Mouse (Mus musculus): ENCODE data around the gene Gm7029. TPM values are rescaled to one million over a fixed set of nuclear protein-coding genes. Genes with fewer than 3 reads are reported as not detected.

The Gm7029 gene
- total and polyA plus RNA-seq, 3 experiments, result not detected

DNA sequence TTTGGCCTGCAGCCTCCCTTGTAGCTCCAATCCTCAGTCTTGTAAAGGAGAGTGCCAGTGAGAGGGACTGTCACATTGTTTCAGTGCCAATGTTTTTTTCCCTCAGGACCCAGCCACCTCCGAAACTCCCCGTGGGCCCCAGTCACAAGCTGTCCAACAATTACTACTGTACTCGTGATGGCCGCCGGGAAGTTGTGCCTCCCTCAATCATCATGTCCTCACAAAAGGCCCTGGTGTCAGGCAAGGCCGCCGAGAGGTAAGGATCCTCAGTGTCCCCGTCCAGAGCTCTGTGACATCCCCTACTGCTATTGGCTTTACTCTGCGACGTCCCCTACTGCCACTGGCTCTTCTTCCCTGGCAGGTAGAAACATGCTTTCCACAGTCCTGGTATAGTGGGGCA, 44.1 kb upstream of the Gm7029 start:
- H3K79me2 ChIP-seq (replicated peaks; ENCODE audit: control insufficient read depth, insufficient read depth, low read length), result 0 out of 2 replicates have a peak, but pooled peaks cover 1% of the 10 kb centered on the region
- H3K27ac ChIP-seq, result peak overlapping the region; percentile 77
- H3K4me1 ChIP-seq (ENCODE audit: control insufficient read depth, insufficient read depth, low read length), result peaks cover 18% of the 10 kb centered on the region
- no peaks in the 10 kb centered on the region for H3K27me3 ChIP-seq (ENCODE audit: control insufficient read depth, insufficient read depth, low read length)
- TF ChIP-seq EP300 (IDR thresholded peaks at IDR 0.05; ENCODE audit: insufficient read depth, low read depth, low read length), result no peak
- peak overlapping the region; percentile 40; the same call in 1 of the 2 replicates for H3K9ac ChIP-seq (ENCODE audit: low read depth, low read length)
- H3K36me3 ChIP-seq (ENCODE audit: control insufficient read depth, insufficient read depth, low read length), result peaks cover 40% of the 10 kb centered on the region
- intact Hi-C loops (cut with DNase I), result loop anchor here (2.0 kb wide), 1 partner anchor 19 kb away; the partner anchor contains the start of gene Kank3
- WGBS, result 56% methylated on average over 10 of the region's 10 CpGs
- H3K4me3 ChIP-seq, result no peak overlapping the region
- DNase-seq, result no peak

DNA sequence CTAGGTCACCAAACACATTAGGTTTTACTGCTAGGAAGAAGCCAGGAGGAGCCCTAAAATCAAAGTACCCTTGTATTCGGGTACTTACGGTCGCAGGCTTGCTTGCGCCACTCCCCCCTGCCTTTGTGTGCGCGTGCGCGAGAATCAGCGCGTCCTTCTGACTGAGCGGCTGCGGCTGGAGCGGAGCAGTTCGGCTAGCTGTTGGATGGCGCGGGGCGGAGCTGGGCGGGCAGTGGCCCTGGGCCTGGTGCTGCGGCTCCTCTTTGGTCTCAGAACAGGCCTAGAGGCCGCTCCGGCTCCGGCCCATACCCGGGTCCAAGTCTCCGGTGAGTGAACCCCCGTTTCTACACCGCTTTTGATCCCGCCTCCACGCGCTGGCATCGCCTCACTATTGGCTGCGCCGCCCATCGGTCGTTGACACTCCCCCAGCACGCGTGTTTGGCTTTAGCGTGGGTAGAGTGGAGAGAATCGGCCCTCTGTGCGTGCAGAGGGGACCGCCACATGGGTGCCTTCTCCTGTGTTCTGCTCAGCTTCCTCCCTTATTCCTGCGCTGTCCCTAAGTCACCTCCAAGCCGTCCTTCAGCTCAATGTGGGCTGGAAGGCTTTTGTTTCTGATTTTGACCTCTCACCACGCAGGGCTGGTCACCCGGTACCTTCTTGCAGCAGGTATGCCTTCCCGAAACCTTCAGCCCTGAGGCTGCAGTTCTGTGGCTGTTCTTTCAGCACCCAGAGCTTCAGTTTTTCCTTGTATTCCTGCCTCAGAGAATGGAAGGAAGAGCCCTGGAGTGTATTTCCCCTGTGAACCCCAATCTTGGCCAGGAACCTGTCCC, 30.5 kb upstream of the Gm7029 start, which contains the start of gene Cd320:
Gene Cd320, plus strand, starts transcription at position 126 of the 830 bp plus-strand sequence.
- WGBS, result under 1% methylated on average over 45 of the region's 45 CpGs
- H3K79me2 ChIP-seq (replicated peaks; ENCODE audit: control insufficient read depth, insufficient read depth, low read length), result no peaks in the 10 kb centered on the region
- H3K4me1 ChIP-seq (ENCODE audit: control insufficient read depth, insufficient read depth, low read length), result no peaks in the 10 kb centered on the region
- no peaks in the 10 kb centered on the region for H3K36me3 ChIP-seq (ENCODE audit: control insufficient read depth, insufficient read depth, low read length)
- intact Hi-C loops (cut with DNase I), result loop anchor here (5.0 kb wide), 1 partner anchor 44 kb away; no protein-coding TSS in a partner anchor
- peak within 1 kb of the TSS; percentile 83 for H3K27ac ChIP-seq
- H3K9ac ChIP-seq (ENCODE audit: low read depth, low read length), result peak within 1 kb of the TSS; percentile 67
- H3K4me3 ChIP-seq, result peak within 1 kb of the TSS; percentile 93
- no peaks in the 10 kb centered on the region for H3K27me3 ChIP-seq (ENCODE audit: control insufficient read depth, insufficient read depth, low read length)
- TF ChIP-seq EP300 (IDR thresholded peaks at IDR 0.05; ENCODE audit: insufficient read depth, low read depth, low read length) (0 out of 2 replicates have a peak, but pooled peaks have one; percentile 40), CTCF (IDR thresholded peaks at IDR 0.05) (peak; percentile 41), POLR2A (IDR thresholded peaks at IDR 0.05; ENCODE audit: insufficient read depth, low read depth, low read length) (peak; percentile 57)
- DNase-seq, result peak; percentile 95

DNA sequence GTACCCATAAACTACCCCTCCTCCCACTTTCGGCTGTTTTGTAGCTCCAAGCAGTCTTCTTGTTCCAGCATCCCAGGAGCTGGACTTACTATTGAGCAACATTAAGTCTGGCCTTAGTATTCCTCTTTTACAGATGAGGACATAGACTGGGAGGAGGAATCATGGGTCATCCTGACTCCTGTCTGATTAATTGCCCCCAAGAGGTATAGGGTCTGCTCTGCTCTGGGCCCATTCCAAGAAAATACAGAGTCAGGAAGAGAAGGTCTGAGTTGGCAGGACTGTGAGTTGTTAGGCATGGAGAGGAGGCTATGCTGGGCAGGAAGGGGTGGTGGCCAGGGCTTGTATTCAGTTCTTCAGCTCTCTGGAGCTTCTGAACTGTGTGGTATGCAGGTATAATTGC, 29.4 kb upstream of the Gm7029 start:
- DNase-seq, result no peak
- Histone ChIP-seq H3K4me3 (no peak overlapping the region), H3K79me2 (replicated peaks; ENCODE audit: control insufficient read depth, insufficient read depth, low read length) (no peaks in the 10 kb centered on the region), H3K4me1 (ENCODE audit: control insufficient read depth, insufficient read depth, low read length) (no peaks in the 10 kb centered on the region), H3K9ac (ENCODE audit: low read depth, low read length) (no peak overlapping the region), H3K27me3 (ENCODE audit: control insufficient read depth, insufficient read depth, low read length) (no peaks in the 10 kb centered on the region), H3K27ac (no peak overlapping the region), H3K36me3 (ENCODE audit: control insufficient read depth, insufficient read depth, low read length) (no peaks in the 10 kb centered on the region)
- TF ChIP-seq CTCF (IDR thresholded peaks at IDR 0.05) (no peak), EP300 (IDR thresholded peaks at IDR 0.05; ENCODE audit: insufficient read depth, low read depth, low read length) (no peak), POLR2A (IDR thresholded peaks at IDR 0.05; ENCODE audit: insufficient read depth, low read depth, low read length) (no peak)
- intact Hi-C loops (cut with DNase I), result loop anchor here (5.0 kb wide), 1 partner anchor 43 kb away; no protein-coding TSS in a partner anchor
- 75% methylated on average over 1 of the region's 1 CpGs for WGBS

DNA sequence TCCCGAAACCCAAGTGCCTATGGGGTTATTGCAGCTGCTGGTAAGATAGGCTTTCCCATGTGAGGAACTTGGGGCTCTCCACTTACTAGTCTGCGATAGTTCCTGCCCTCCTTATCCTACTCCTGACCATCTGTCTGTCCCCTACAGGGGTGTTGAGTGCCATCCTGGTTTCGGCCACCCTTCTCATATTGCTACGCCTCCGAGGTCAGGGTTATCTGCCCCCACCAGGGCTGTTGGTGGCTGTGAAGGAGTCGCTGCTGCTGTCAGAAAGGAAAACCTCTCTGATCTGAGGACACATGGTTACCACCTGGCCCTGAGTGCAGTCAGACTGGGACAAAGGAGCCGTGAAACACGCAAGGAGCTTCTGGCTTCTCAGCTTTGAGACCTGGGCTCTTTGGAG, 25.5 kb upstream of the Gm7029 start:
- no peak overlapping the region for H3K4me3 ChIP-seq
- DNase-seq, result no peak
- H3K79me2 ChIP-seq (replicated peaks; ENCODE audit: control insufficient read depth, insufficient read depth, low read length), result no peaks in the 10 kb centered on the region
- TF ChIP-seq EP300 (IDR thresholded peaks at IDR 0.05; ENCODE audit: insufficient read depth, low read depth, low read length), result no peak
- no peak for TF ChIP-seq CTCF (IDR thresholded peaks at IDR 0.05)
- no peak for TF ChIP-seq POLR2A (IDR thresholded peaks at IDR 0.05; ENCODE audit: insufficient read depth, low read depth, low read length)
- intact Hi-C loops (cut with DNase I), result no loop called here
- no peaks in the 10 kb centered on the region for H3K36me3 ChIP-seq (ENCODE audit: control insufficient read depth, insufficient read depth, low read length)
- WGBS, result 80% methylated on average over 8 of the region's 8 CpGs
- no peaks in the 10 kb centered on the region for H3K27me3 ChIP-seq (ENCODE audit: control insufficient read depth, insufficient read depth, low read length)
- H3K4me1 ChIP-seq (ENCODE audit: control insufficient read depth, insufficient read depth, low read length), result no peaks in the 10 kb centered on the region; the same call in 1 of the 2 replicates
- H3K9ac ChIP-seq (ENCODE audit: low read depth, low read length), result no peak overlapping the region
- H3K27ac ChIP-seq, result no peak overlapping the region

DNA sequence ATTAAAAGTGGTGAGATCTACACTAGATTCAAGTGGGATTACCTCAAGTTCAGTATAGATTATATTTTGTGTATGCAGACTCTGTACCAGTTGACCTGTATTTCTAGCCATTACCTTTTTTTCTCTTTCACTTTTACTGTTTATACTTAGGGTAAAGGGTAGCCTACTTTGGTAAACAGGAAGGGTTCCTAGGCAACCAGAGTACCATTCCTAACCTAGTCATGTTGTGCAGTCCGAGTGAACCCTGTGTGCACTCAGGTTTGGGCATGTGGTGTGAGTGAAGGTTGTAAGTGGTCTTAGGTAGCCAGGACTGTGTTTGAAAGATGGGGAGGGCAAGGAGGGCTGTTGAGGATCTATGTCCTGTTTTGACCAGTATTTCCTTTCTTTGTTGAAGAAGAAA, 22.3 kb upstream of the Gm7029 start:
- Histone ChIP-seq H3K27me3 (ENCODE audit: control insufficient read depth, insufficient read depth, low read length) (no peaks in the 10 kb centered on the region), H3K4me1 (ENCODE audit: control insufficient read depth, insufficient read depth, low read length) (no peaks in the 10 kb centered on the region; the same call in 1 of the 2 replicates), H3K9ac (ENCODE audit: low read depth, low read length) (no peak overlapping the region), H3K27ac (no peak overlapping the region), H3K36me3 (ENCODE audit: control insufficient read depth, insufficient read depth, low read length) (no peaks in the 10 kb centered on the region), H3K4me3 (no peak overlapping the region), H3K79me2 (replicated peaks; ENCODE audit: control insufficient read depth, insufficient read depth, low read length) (no peaks in the 10 kb centered on the region)
- WGBS, result 24% methylated on average over 1 of the region's 1 CpGs
- intact Hi-C loops (cut with DNase I), result no loop called here
- TF ChIP-seq POLR2A (IDR thresholded peaks at IDR 0.05; ENCODE audit: insufficient read depth, low read depth, low read length) (no peak), CTCF (IDR thresholded peaks at IDR 0.05) (no peak), EP300 (IDR thresholded peaks at IDR 0.05; ENCODE audit: insufficient read depth, low read depth, low read length) (no peak)
- no peak for DNase-seq

DNA sequence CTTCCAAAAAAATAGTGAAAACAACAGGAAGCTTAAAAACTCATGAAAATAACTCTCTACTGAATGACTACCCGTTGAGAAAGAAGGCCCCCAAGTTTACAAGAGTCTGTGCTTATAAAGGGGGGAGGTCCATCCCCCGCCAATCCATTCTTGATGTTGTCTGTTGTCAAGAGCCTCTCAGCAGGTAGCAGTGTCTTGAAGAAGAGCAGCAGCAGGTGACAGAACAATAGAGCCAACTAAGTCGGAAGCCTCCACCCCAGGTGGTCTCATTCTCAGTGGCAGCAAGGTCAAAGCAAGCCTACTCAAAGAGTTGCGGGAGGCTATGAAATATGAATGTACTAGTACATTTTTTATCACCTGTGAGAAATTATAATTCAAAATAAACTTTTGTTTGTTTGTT, 15.8 kb upstream of the Gm7029 start:
- DNase-seq, result no peak
- 81% methylated on average over 4 of the region's 4 CpGs for WGBS
- no peaks in the 10 kb centered on the region for H3K36me3 ChIP-seq (ENCODE audit: control insufficient read depth, insufficient read depth, low read length)
- H3K27ac ChIP-seq, result no peak overlapping the region
- intact Hi-C loops (cut with DNase I), result no loop called here
- H3K9ac ChIP-seq (ENCODE audit: low read depth, low read length), result no peak overlapping the region
- H3K4me1 ChIP-seq (ENCODE audit: control insufficient read depth, insufficient read depth, low read length), result no peaks in the 10 kb centered on the region
- H3K79me2 ChIP-seq (replicated peaks; ENCODE audit: control insufficient read depth, insufficient read depth, low read length), result no peaks in the 10 kb centered on the region
- H3K27me3 ChIP-seq (ENCODE audit: control insufficient read depth, insufficient read depth, low read length), result no peaks in the 10 kb centered on the region
- no peak for TF ChIP-seq EP300 (IDR thresholded peaks at IDR 0.05; ENCODE audit: insufficient read depth, low read depth, low read length)
- TF ChIP-seq CTCF (IDR thresholded peaks at IDR 0.05), result no peak
- no peak for TF ChIP-seq POLR2A (IDR thresholded peaks at IDR 0.05; ENCODE audit: insufficient read depth, low read depth, low read length)
- H3K4me3 ChIP-seq, result no peak overlapping the region
